Mouse (Mus musculus): ENCODE measurements around the gene Siva1.

Siva1 gene

DNA sequence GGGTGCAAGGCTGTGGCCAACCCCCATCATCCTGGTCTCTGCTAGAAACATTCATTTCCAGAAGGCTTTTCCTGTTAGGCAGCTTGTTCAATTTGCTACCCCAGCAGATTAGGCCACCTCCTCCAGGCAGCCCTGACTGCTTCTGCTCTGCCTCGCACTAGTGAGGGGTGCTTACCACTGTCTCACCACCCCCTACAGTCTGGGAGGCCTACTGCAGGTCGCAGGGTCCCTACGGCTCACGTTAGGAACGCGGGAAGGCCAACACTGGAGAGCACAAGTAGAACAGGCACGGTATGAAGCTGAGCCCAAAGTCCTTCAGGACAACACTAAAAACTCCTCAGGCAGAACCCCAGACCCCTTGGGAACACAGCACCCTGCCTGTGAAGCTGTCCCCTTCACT is 27.4 kb downstream of the Siva1 start:
- in situ Hi-C loops (cut with MboI; ENCODE audit: low pct_unique_long_range_greater_than_20kb in 1 of 2, low sequenced_read_pairs in 2 of 2, unreplicated experiment in 1 of 2) = no loop called here

DNA sequence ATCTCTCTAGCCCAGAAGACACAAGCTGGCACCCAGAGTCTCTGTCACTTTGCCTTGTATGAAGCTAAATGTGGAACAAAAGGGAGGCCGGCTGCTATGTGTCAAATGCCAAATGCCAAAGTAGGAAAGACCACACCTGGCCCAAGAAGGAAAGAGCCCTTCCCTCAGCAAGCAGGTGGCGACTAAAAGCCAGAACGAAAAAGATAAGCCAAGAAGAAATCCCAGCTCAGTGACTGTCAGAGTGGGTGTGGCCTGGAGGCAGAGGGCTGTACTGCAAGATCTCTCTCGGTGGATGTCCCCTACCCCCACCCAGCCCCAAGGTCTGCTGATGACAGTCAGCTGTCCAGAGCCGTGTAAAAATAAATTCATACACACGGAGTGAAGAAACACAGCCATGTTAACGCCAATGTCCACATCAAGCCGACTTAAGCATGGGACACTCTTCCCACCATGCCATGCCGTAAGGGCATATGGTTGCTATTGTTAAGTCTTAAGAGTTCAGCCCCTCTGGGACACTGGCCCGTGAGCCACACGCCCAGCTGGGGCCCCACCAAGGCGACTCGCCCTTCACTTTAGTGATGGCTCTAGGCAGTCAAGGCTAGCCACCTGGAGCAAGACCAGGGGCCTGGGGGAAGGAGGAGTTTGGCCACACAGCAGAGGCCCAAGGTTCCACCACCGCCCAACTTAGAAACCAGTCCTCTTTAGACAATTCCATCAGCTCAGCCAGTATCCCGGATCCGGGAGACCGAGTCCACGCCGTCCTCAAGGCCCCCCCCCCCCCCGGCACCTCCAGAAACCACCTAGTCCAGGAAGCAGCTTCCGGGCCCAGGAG is 28.5 kb downstream of the Siva1 start:
- in situ Hi-C loops (cut with MboI; ENCODE audit: low pct_unique_long_range_greater_than_20kb in 1 of 2, low sequenced_read_pairs in 2 of 2, unreplicated experiment in 1 of 2) = no loop called here

DNA sequence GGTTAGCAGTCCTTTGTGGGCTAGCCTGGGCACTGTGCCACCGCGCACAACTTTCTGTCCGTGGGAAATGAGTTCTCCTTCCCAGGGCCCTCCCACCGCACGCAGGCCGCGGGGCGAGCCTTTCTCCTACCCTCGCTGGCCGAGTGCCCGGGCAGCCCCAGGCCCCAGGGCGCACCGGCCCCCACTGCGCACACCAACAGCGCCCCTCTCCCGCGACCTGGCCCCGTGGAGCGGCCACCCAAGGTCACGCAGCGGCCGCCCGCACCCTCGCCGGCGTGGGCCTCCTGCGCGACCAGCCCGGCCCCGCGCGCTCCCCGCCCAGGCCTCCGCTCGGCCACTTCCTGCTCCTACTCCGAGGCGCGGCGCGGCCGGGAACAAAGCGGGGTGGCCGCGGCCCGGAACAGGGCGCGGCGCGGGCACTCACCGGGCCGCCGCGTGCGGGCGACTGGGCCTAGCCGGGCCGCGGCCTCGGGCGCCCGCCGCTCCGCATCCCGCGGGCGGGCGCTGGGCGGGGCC is 29.2 kb downstream of the Siva1 start:
- in situ Hi-C loops (cut with MboI; ENCODE audit: low pct_unique_long_range_greater_than_20kb in 1 of 2, low sequenced_read_pairs in 2 of 2, unreplicated experiment in 1 of 2) = no loop called here

DNA sequence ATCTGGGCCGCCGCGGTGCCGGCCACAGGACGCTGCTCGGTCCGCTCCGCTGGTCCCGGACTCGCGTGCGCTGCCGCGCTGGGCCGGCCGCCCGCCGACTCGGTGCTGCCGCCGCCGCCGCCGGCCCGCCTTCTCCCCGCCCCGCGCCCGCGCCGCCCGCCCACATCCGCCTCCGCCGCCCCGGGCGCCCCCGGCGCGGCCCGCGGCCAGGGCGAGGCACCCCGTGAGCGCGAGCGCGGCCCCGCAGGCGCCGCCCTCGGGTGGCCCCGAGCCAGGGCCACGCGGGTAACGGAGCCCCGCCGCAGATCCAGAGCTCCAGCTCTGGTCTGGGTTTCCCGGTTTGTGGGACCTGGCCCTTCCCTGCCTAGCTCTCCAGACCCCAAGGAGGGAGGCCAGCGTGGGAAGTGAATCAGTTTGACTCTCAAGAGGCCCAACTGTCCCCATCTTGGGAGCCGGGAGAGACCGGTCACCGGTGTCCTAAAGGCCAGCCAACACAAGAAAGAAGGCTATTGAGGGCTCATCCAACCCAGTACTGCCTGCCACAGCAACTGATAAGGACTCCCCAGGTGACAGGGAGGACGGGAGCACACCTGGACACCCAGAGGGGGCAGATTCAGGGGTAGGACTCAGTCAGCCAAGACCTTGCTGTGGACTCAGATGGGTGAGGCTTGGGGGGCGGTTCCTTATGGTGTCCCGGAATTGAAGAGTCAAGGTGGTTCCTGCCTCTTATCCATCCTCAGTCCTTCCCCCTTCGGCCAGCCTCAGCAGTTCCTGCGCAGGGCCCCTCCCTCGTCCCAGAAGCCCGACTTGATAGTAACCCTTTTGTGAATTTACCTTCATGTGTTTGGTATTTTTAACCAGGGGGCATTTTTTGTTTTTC is 29.9 kb downstream of the Siva1 start, which contains the start of gene Akt1:
Akt1 (minus strand) TSS at position 753 of the 880 bp plus-strand sequence.
- in situ Hi-C loops (cut with MboI; ENCODE audit: low pct_unique_long_range_greater_than_20kb in 1 of 2, low sequenced_read_pairs in 2 of 2, unreplicated experiment in 1 of 2) = no loop called here

DNA sequence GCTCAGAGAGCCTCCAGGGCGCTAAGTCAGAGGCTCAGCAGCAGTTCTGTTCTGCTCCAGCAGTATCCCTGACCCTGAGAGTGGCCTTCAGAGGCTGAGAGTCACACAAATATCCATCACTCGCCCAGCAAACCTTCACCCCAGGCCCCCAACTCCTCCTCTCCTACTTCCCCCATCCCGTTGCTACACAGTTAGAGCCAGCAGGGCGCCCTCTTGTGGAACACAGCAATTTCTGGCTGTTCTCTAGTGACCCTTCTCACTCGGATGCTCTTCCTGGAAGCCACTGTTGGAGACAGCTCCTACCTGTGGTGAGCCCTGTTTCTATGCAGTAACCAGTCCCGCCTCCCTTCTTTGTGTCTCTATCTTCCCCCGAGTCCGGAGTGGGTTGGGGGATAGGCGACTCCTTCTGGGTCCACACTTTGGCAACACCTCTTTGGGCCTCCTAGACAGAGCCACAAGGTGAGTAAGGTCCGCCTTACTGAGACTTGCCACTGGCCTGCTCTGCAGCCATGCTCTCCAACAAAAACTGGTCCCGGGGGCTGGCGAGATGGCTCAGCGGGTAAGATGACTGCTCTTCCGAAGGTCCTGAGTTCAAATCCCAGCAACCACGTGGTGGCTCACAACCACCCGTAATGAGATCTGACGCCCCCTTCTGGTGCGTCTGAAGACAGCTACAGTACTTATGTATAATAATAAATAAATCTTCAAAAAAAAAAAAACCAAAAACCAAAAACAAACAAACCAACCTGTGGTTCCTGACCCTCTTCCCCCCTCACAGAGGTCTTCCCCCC is 31.0 kb downstream of the Siva1 start:
- in situ Hi-C loops (cut with MboI; ENCODE audit: low pct_unique_long_range_greater_than_20kb in 1 of 2, low sequenced_read_pairs in 2 of 2, unreplicated experiment in 1 of 2) = no loop called here

DNA sequence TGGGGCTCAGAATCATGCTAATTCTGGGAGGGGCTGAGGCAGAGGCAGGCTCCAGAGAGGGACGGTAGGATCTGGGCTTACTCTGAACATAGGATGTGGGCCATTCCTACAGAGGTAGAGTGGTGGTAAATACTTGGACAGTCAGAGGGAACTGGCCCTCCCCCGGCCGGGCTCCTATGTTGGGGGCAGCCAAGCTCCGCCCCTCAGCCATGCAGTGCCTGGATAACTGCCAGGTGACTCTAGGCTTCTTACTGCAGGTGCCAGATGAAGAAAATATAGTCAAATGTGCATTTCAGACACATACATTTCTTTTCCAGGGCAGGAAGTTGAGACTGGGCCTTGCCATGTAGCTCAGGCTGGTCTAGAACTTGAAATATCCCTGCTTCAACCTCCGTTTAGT is 32.6 kb downstream of the Siva1 start:
- in situ Hi-C loops (cut with MboI; ENCODE audit: low pct_unique_long_range_greater_than_20kb in 1 of 2, low sequenced_read_pairs in 2 of 2, unreplicated experiment in 1 of 2) = no loop called here

DNA sequence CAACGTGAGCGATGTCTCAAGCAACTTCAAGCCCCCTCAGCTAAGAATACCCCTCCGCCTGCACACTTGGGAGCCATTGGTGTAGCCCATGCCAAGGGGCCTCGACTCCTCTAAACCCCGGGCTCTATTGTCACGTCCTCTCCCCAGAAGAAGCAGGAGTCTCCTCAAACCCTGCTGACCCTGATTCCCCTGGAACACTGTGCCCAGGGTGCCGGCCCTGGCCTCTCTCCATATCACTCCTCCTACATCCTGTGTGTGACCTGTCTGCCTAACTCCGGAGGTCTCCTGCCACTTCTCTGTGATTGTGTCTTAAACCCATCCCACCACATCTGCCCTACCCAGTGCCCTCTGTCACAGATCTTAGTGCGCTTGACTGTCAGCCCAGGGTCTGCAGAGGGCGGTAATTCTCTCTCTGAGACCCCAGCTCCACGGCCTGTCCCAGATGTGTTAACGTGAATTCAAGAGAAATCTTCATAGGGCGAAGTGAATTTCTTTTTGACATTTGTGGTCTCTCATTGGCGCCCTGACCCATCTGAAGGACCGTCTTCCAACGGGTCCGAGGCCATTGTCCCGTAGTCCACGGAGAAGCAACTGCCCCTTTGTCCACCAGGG is 33.6 kb downstream of the Siva1 start:
- in situ Hi-C loops (cut with MboI; ENCODE audit: low pct_unique_long_range_greater_than_20kb in 1 of 2, low sequenced_read_pairs in 2 of 2, unreplicated experiment in 1 of 2) = no loop called here

DNA sequence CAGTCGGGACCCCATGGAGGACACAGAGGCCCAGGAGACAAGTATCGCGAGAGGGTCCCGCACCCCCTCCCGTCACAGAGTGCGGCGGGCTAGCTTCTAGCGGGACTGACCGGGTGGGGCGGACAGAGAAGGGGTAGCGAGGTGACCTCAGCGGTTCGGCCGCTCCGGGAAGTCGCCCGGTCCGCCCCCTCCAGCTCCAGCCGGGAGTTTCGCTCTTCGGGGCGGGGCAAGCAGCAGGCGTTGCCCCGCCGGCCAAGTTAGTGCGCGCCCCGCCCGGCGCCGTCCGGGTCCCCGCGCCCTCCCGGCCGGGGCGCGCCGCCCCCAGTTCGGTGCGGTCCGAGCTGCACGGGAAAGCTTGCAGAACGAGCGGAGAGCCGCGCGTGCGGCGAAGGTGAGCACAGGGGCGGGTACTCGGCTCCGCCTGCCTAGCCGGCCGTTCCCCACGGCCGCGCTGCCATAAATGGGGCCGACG is 34.1 kb downstream of the Siva1 start, which contains the start of gene Zbtb42:
Zbtb42 (plus strand) TSS at position 274 of the 472 bp plus-strand sequence.
- in situ Hi-C loops (cut with MboI; ENCODE audit: low pct_unique_long_range_greater_than_20kb in 1 of 2, low sequenced_read_pairs in 2 of 2, unreplicated experiment in 1 of 2) = no loop called here

DNA sequence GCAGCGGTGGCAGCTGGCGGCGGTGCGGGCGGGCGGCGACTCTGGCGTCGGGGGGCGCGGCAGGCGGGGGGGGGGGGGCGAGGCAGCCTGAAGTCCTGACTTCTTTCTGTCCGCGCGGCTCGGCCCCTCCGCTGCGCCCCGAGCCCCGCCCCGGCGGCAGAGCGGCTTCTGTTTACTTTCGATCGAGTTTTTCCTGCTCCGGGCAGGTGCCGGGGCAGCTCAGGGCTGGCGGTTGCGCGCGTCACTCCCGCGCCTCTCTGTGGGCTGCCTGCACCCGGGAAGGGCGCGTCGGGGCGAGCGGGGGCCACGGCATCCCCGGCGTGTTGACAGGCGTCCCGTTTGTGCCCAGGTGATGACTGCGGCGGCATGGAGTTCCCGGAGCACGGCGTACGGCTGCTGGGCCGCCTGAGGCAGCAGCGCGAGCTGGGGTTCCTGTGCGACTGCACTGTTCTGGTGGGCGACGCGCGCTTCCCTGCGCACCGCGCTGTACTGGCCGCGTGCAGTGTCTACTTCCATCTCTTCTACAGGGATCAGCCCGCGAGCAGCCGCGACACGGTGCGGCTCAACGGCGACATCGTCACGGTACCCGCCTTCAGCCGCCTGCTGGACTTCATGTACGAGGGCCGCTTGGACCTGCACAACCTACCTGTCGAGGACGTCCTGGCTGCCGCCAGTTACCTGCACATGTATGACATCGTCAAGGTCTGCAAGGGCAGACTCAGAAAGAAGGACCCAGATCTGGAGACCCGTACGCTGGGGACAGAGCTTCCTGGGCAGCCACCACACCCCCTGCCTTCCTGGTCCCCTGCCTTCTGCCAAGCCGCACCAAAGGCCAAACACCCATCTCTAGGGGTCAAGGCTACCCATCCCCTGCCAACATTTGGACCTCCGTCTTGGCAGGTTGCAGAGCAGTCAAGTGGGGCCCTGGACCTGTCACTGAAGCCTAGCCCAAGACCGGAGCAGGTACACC is 34.8 kb downstream of the Siva1 start:
- in situ Hi-C loops (cut with MboI; ENCODE audit: low pct_unique_long_range_greater_than_20kb in 1 of 2, low sequenced_read_pairs in 2 of 2, unreplicated experiment in 1 of 2) = no loop called here

DNA sequence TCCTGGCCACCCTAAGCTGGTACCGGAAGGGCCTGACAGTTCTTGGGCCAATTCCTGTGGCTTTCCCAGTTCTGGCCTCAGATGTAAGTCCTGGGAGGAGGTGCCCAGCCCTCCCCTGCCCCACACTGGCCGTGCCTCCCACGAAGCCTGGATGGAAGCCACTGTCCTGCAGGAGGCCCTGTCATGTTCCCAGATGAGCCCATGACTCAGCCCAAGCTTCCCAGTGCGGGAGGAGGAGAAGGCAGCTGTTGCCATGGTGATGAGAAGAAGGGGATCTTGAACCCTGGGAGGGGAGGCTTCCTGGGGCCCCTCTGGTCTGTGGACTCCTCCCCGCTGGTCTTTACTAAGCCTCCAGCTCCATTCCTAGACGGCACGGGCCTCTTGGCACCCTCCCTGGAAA is 38.9 kb downstream of the Siva1 start:
- in situ Hi-C loops (cut with MboI; ENCODE audit: low pct_unique_long_range_greater_than_20kb in 1 of 2, low sequenced_read_pairs in 2 of 2, unreplicated experiment in 1 of 2) = no loop called here

DNA sequence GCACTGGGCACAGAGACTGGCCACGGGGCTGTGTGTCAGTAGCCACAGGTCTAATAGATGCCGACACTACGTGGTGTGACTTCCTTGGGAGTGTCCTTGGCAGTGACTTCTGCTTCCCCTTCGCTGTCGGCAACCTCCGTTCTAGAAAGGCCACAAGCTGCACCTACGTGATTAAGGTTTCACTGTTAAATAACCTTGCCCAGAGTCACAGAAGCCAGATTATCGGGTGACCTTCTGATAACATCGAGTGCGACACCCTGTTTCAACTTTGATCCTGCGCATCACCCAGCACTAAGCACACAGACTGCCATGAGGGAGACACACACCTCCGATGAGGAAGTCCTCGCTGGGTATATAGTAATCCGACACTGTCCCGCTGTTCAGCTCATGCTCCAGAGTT is 44.0 kb downstream of the Siva1 start:
- in situ Hi-C loops (cut with MboI; ENCODE audit: low pct_unique_long_range_greater_than_20kb in 1 of 2, low sequenced_read_pairs in 2 of 2, unreplicated experiment in 1 of 2) = no loop called here

DNA sequence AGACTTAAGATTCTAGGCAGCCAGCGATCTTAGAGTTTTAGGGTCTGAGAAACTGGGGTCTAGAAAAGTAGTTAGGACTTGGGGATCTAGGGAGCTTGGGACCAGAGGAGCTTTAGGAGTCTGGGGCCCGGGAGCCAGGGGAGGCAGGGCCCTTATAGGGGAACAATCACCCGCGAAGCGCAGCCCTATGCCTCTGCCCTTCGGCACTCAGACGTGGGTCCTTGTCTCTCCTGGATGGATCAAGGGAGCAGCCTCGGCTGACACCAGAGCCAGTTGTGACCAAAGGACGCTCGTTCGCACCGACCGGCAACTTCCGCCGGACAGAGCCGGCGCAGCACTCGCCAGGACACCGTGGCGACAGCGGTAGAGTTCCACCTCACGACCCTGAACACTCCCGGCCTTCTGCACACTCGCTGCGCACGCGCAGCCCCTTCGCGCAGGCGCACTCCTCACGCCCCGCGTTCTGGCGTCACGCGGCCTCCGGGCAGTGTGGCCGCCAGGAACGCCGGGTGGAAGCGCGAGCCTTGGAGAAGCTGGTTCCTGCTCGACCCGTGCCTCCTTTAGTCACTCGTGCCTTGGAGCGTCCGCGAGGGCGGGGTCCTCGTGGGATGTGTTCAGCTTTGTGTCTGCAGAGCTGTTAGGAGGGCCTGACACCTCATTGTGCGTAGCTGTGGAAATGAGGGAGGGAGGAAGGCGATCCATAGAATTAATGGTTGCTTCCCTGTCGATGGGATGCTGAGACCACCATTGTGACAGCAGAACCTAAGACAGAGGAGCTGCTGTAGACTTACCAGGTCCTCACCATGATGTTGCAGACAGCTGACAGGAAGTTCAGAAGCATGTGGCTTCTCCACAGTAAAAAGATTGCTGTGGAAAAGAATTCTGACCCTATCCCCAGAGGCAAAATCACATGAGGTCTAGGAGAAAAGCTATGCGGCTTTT is 49.0 kb downstream of the Siva1 start:
- in situ Hi-C loops (cut with MboI; ENCODE audit: low pct_unique_long_range_greater_than_20kb in 1 of 2, low sequenced_read_pairs in 2 of 2, unreplicated experiment in 1 of 2) = no loop called here

DNA sequence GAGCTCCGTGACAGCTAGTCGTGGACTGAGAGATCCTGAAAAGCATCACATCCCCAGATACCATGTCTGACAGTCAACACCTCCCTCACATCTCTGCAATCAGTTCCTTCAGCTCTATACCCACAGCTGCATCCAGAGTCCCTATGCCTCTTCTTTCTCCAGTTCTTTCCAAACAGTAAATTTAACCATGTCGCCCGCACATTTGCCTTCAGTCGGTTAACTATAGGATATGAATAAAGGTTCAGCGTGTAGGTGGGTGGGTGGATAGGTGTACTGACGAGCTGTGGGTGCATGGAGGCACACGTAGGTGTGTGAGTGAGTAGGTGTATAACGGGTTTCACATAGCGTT is 49.6 kb downstream of the Siva1 start:
- in situ Hi-C loops (cut with MboI; ENCODE audit: low pct_unique_long_range_greater_than_20kb in 1 of 2, low sequenced_read_pairs in 2 of 2, unreplicated experiment in 1 of 2) = no loop called here

DNA sequence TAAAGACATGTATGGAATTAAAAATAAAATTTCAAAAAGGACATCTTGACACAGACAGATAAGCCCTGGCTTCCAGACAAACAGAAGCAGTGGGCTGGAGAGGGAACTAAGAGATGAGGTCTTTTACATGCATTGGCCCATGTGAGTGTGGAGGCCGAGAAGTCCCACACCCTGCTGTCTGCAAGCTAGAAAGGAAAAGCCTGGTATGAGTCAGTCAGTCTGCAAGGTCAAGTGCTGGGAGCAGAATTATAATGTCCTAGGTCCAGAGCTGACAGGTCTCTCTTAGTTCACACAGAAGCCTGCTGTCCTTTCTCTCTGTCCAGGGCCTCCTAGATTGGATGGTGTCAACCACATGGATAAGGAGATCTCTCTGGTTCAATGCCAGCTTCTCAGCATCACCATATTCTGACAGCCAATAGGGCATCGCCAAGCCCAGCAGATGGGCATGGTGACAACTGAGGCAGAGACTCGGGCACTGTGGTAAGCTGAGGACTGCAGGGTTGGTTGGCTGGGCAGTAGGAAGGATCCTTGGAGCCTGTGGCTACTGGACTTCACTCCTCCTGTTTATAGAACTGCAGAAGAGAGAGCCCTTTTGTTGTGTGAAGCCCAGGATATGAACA is 52.4 kb downstream of the Siva1 start:
- in situ Hi-C loops (cut with MboI; ENCODE audit: low pct_unique_long_range_greater_than_20kb in 1 of 2, low sequenced_read_pairs in 2 of 2, unreplicated experiment in 1 of 2) = no loop called here
